In genomic region chr4:49845612-49845985, GRCm38 (mm10) we compare ENCODE assay signal across 8 mouse cellular contexts. TPM values are rescaled to one million over a fixed set of nuclear protein-coding genes. Genes with fewer than 3 reads are reported as not detected.
DNase-seq lines count a peak whose midpoint lies in the region; ATAC-seq lines count a peak whose summit lies in the region.

Gene Grin3a, minus strand, starts transcription at chr4:49845744.

- no peaks in the 10 kb centered on the region for H3K36me3 ChIP-seq in embryonic facial prominence, embryonic 13.5 days
- no peaks in the 10 kb centered on the region for H3K36me3 ChIP-seq in heart, embryonic 11.5 days (ENCODE audit: control insufficient read depth, insufficient read depth, low read length)
- H3K36me3 ChIP-seq in kidney, embryonic 15.5 days = no peaks in the 10 kb centered on the region
- no peaks in the 10 kb centered on the region for H3K36me3 ChIP-seq in limb, embryonic 12.5 days
- no peaks in the 10 kb centered on the region for H3K36me3 ChIP-seq in neural tube, embryonic 14.5 days (ENCODE audit: control insufficient read depth, insufficient read depth, low read length)

- ATAC-seq in embryonic facial prominence, embryonic 13.5 days (ENCODE audit: insufficient number of reproducible peaks, insufficient read depth, low FRiP score, low TSS enrichment, low read depth) = peak; percentile 74
- ATAC-seq in heart, embryonic 11.5 days (replicated peaks; ENCODE audit: insufficient number of reproducible peaks, low FRiP score, low TSS enrichment) = peak; percentile 81
- ATAC-seq in kidney, embryonic 15.5 days (replicated peaks; ENCODE audit: low FRiP score) = peak; percentile 90
- peak; percentile 77; the same call in 1 of the 2 replicates for ATAC-seq in limb, embryonic 12.5 days (ENCODE audit: insufficient number of reproducible peaks, insufficient read depth, low FRiP score, low TSS enrichment, low read depth)
- peak; percentile 97 for ATAC-seq in neural tube, embryonic 14.5 days (ENCODE audit: low read depth)

- H3K27ac ChIP-seq in embryonic facial prominence, embryonic 13.5 days = no peak within 1 kb of the TSS
- H3K27ac ChIP-seq in heart, embryonic 11.5 days (ENCODE audit: low read depth, low read length) = no peak within 1 kb of the TSS
- H3K27ac ChIP-seq in kidney, embryonic 15.5 days = no peak within 1 kb of the TSS
- no peak within 1 kb of the TSS for H3K27ac ChIP-seq in limb, embryonic 12.5 days
- H3K27ac ChIP-seq in neural tube, embryonic 14.5 days (ENCODE audit: low read depth, low read length) = no peak within 1 kb of the TSS; the same call in 1 of the 2 replicates

- WGBS in embryonic facial prominence, embryonic 13.5 days = under 1% methylated on average over 25 of the region's 25 CpGs
- under 1% methylated on average over 25 of the region's 25 CpGs for WGBS in heart, embryonic 11.5 days (ENCODE audit: insufficient replicate concordance)
- under 1% methylated on average over 25 of the region's 25 CpGs for WGBS in kidney, embryonic 15.5 days
- WGBS in limb, embryonic 12.5 days = under 1% methylated on average over 25 of the region's 25 CpGs
- WGBS in neural tube, embryonic 14.5 days = under 1% methylated on average over 25 of the region's 25 CpGs

- peak within 1 kb of the TSS; percentile 65 for H3K9ac ChIP-seq in embryonic facial prominence, embryonic 13.5 days
- peak within 1 kb of the TSS; percentile 23; the same call in 1 of the 2 replicates for H3K9ac ChIP-seq in heart, embryonic 11.5 days (ENCODE audit: low read depth, low read length)
- H3K9ac ChIP-seq in kidney, embryonic 15.5 days = 0 out of 2 replicates have a peak within 1 kb of the TSS, but pooled peaks have one; percentile 8
- peak within 1 kb of the TSS; percentile 50 for H3K9ac ChIP-seq in limb, embryonic 12.5 days (replicated peaks)
- H3K9ac ChIP-seq in neural tube, embryonic 14.5 days (replicated peaks; ENCODE audit: low read depth, low read length) = peak within 1 kb of the TSS; percentile 73

- peak within 1 kb of the TSS; percentile 96 for H3K4me2 ChIP-seq in embryonic facial prominence, embryonic 13.5 days
- peak within 1 kb of the TSS; percentile 89 for H3K4me2 ChIP-seq in heart, embryonic 11.5 days
- H3K4me2 ChIP-seq in kidney, embryonic 15.5 days = peak within 1 kb of the TSS; percentile 95
- H3K4me2 ChIP-seq in limb, embryonic 12.5 days = peak within 1 kb of the TSS; percentile 97
- H3K4me2 ChIP-seq in neural tube, embryonic 14.5 days (ENCODE audit: low read depth, low read length) = peak within 1 kb of the TSS; percentile 95

- H3K9me3 ChIP-seq in embryonic facial prominence, embryonic 13.5 days = no peaks in the 10 kb centered on the region
- H3K9me3 ChIP-seq in heart, embryonic 11.5 days (replicated peaks; ENCODE audit: control insufficient read depth, low read length) = no peaks in the 10 kb centered on the region
- no peaks in the 10 kb centered on the region for H3K9me3 ChIP-seq in kidney, embryonic 15.5 days (replicated peaks)
- H3K9me3 ChIP-seq in limb, embryonic 12.5 days = no peaks in the 10 kb centered on the region
- no peaks in the 10 kb centered on the region for H3K9me3 ChIP-seq in neural tube, embryonic 14.5 days (ENCODE audit: control insufficient read depth, low read length)

- peak within 1 kb of the TSS; percentile 58 for H3K4me3 ChIP-seq in embryonic facial prominence, embryonic 13.5 days
- peak within 1 kb of the TSS; percentile 57 for H3K4me3 ChIP-seq in heart, embryonic 11.5 days (ENCODE audit: low read depth, low read length)
- H3K4me3 ChIP-seq in kidney, embryonic 15.5 days (replicated peaks) = peak within 1 kb of the TSS; percentile 54
- peak within 1 kb of the TSS; percentile 56 for H3K4me3 ChIP-seq in limb, embryonic 12.5 days (replicated peaks)
- H3K4me3 ChIP-seq in neural tube, embryonic 14.5 days (ENCODE audit: low read depth, low read length) = peak within 1 kb of the TSS; percentile 70

- peaks cover 62% of the 10 kb centered on the region for H3K27me3 ChIP-seq in embryonic facial prominence, embryonic 13.5 days
- H3K27me3 ChIP-seq in heart, embryonic 11.5 days (ENCODE audit: control insufficient read depth, insufficient read depth, low read length) = peaks cover 13% of the 10 kb centered on the region
- peaks cover 58% of the 10 kb centered on the region for H3K27me3 ChIP-seq in kidney, embryonic 15.5 days
- H3K27me3 ChIP-seq in limb, embryonic 12.5 days = peaks cover 60% of the 10 kb centered on the region
- H3K27me3 ChIP-seq in neural tube, embryonic 14.5 days (ENCODE audit: control insufficient read depth, insufficient read depth, low read length) = peaks cover 11% of the 10 kb centered on the region; the same call in 1 of the 2 replicates

- DNase-seq in gastrocnemius, postnatal 10 days = peak; percentile 46
- DNase-seq in gastrocnemius, adult 18-20 months (ENCODE audit: low spot score) = no peak
- no peak for DNase-seq in thymus, postnatal 36 days

- H3K4me1 ChIP-seq in embryonic facial prominence, embryonic 13.5 days = peaks cover 12% of the 10 kb centered on the region
- H3K4me1 ChIP-seq in heart, embryonic 11.5 days (ENCODE audit: control insufficient read depth, insufficient read depth, low read length) = peaks cover 6% of the 10 kb centered on the region
- H3K4me1 ChIP-seq in kidney, embryonic 15.5 days = peaks cover 16% of the 10 kb centered on the region
- H3K4me1 ChIP-seq in limb, embryonic 12.5 days (replicated peaks) = peaks cover 13% of the 10 kb centered on the region
- no peaks in the 10 kb centered on the region for H3K4me1 ChIP-seq in neural tube, embryonic 14.5 days (ENCODE audit: control insufficient read depth, insufficient read depth, low read length)

RNA-seq across cellular contexts. Expression of gene Grin3a, which starts in this region (rescaled TPM):
- total RNA-seq in gastrocnemius, postnatal 10 days (2021) = 1 to 10 TPM; 1.1 to 1.2 TPM
- total RNA-seq in gastrocnemius, adult 18-20 months (2021) = not detected
- 1.4 and 2.0 TPM in 2 replicates for polyA plus RNA-seq in embryonic facial prominence, embryonic 13.5 days (2015; fragmentation: Nextera tagmentation; extraction: Ambion mirVana)
- polyA plus RNA-seq in heart, embryonic 11.5 days (2014; fragmentation: Nextera tagmentation; extraction: Ambion mirVana) = 2.4 TPM in 2 replicates
- 0.78 and 0.84 TPM in 2 replicates for polyA plus RNA-seq in kidney, embryonic 15.5 days (2015; fragmentation: Nextera tagmentation; extraction: Ambion mirVana)
- 2.4 and 2.7 TPM in 2 replicates for polyA plus RNA-seq in limb, embryonic 12.5 days (2016; fragmentation: Nextera tagmentation; extraction: Ambion mirVana)
- polyA plus RNA-seq in neural tube, embryonic 14.5 days (2014; fragmentation: Nextera tagmentation; extraction: Ambion mirVana) = 32.6 and 39.3 TPM in 2 replicates

Comparison
In these comparisons a context has a peak if more than half of its experiments do, and no peak if none do; other contexts are left out.
1. Peak in ATAC-seq, H3K4me3 ChIP-seq, H3K9ac ChIP-seq and H3K4me2 ChIP-seq in kidney, embryonic 15.5 days; RNA of the gene not detected or under 1 TPM.
2. H3K9ac ChIP-seq: peak in every context shown above with its lines; median percentile 73 in neural tube, embryonic 14.5 days; 65 in embryonic facial prominence, embryonic 13.5 days; 50 in limb, embryonic 12.5 days; 23 in heart, embryonic 11.5 days; 8 in kidney, embryonic 15.5 days.